Mouse (Mus musculus) midbrain, embryonic 12.5 days (tissue): Measurements from ENCODE around the gene Sptlc3. TPM values are rescaled to one million over a fixed set of nuclear protein-coding genes. Genes with fewer than 3 reads are reported as not detected.

Source experiments
- ATAC-seq: fragments of 200-750 bp; cut with Nextera tagmentation; 2 replicates; pipeline ENCODE4 v1.8.0; 2017; ENCODE audit warnings: low read depth, moderate TSS enrichment, moderate library complexity; ENCODE audit not compliant: low FRiP score
- H3K27ac ChIP-seq: fragments of 300-500 bp; sonication (generic); replicated peaks from 2 replicates; pipeline ENCODE4 v1.5.1; 2016; ENCODE audit warnings: mild to moderate bottlenecking
- H3K27me3 ChIP-seq: fragments of 300-500 bp; sonication (generic); 2 replicates; pipeline ENCODE4 v1.6.1; 2016; ENCODE audit warnings: mild to moderate bottlenecking
- H3K36me3 ChIP-seq: fragments of 300-500 bp; sonication (generic); 2 replicates; pipeline ENCODE4 v1.6.1; 2016
- H3K4me1 ChIP-seq: fragments of 300-500 bp; sonication (generic); 2 replicates; pipeline ENCODE4 v1.6.1; 2016
- H3K4me2 ChIP-seq: fragments of 300-500 bp; sonication (generic); replicated peaks from 2 replicates; pipeline ENCODE4 v1.6.1; 2016; ENCODE audit warnings: mild to moderate bottlenecking, moderate library complexity
- H3K4me3 ChIP-seq: fragments of 300-500 bp; sonication (generic); 2 replicates; pipeline ENCODE4 v1.5.1; 2016; ENCODE audit warnings: mild to moderate bottlenecking
- H3K9ac ChIP-seq: fragments of 300-500 bp; sonication (generic); replicated peaks from 2 replicates; pipeline ENCODE4 v1.6.1; 2016; ENCODE audit warnings: mild to moderate bottlenecking, moderate library complexity
- H3K9me3 ChIP-seq: fragments of 300-500 bp; sonication (generic); 2 replicates; pipeline ENCODE4 v1.6.1; 2016; ENCODE audit warnings: mild to moderate bottlenecking
- WGBS: fragments of 180-500 bp; shearing (Covaris S2); methylation state at CpG from one replicate; pipeline ENCODE4 v1.1.7; 2016; 5-methylcytosine and 5-hydroxymethylcytosine counted together
- polyA plus RNA-seq: library from polyadenylated mRNA; unstranded; fragments of >200 nt; fragmentation: Nextera tagmentation; extraction: Ambion mirVana; gene quantifications from 2 replicates; pipeline ENCODE4 v1.2.1, GENCODE M21; 2016

The Sptlc3 gene
- polyA plus RNA-seq, 1 experiment from 2014 or later, result not detected

- ATAC-seq, result 0 out of 2 replicates have a peak, but pooled peaks have one; percentile 19
- Histone ChIP-seq H3K27ac (no peak overlapping the region), H3K9ac (no peak overlapping the region), H3K4me1 (no peaks in the 10 kb centered on the region), H3K4me2 (no peak overlapping the region), H3K36me3 (no peaks in the 10 kb centered on the region), H3K9me3 (no peaks in the 10 kb centered on the region), H3K27me3 (no peaks in the 10 kb centered on the region), H3K4me3 (no peak overlapping the region)
- 15% methylated on average over 7 of the region's 7 CpGs for WGBS
These were observed 108.0 kb downstream of the Sptlc3 start for GRCm38 (mm10) chr2:139601543-139602194.

DNA sequence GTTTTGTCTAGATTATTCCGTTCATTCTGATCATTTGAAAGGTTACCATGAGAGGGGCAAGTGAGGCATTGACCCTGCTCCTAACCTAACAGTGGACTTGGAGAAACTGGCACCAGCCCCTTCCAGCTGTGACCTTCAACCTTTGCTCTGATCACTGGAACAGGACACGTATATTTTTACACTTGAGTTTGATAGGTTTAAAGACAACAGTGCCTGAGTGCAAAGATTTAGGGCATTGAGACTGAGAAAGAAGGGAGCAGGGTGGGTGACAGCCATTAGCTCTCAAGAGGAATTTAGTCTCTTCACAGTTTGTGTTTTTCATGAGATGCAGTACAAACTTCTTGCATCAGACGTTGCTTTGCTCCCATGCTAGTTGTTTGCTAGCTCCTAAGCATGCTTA is 114.5 kb downstream of the Sptlc3 start:
- H3K4me3 ChIP-seq, result no peak overlapping the region
- 0 out of 2 replicates have a peak, but pooled peaks have one; percentile 14 for ATAC-seq
- peaks cover 22% of the 10 kb centered on the region for H3K4me1 ChIP-seq
- peak overlapping the region; percentile 58 for H3K27ac ChIP-seq
- H3K9me3 ChIP-seq, result no peaks in the 10 kb centered on the region
- H3K9ac ChIP-seq, result no peak overlapping the region
- WGBS, result 23% methylated on average over 3 of the region's 3 CpGs
- no peaks in the 10 kb centered on the region for H3K36me3 ChIP-seq
- peak overlapping the region; percentile 41 for H3K4me2 ChIP-seq
- H3K27me3 ChIP-seq, result peaks cover 9% of the 10 kb centered on the region

DNA sequence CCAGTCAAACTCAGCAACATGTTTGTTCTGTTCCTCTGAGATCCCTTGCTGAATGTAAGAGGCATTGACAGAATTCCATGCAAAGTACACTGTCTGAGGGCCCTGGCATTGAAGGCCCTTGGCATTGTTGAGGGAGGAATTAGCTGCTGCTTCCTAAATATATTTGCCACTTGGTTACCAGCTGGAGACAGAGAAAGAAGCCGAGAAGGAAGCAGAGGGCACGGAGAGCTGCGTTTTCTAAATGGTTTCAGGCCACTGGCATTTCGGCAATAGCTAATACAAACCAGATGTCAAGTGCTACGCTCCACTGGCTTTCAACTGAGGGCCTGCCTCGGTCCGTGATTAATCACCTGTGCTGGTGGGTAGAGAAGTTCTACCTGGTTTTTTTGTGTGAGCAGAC is 115.1 kb downstream of the Sptlc3 start:
- Histone ChIP-seq H3K9me3 (no peaks in the 10 kb centered on the region), H3K36me3 (no peaks in the 10 kb centered on the region), H3K27me3 (peaks cover 9% of the 10 kb centered on the region), H3K4me2 (peak overlapping the region; percentile 41), H3K4me3 (no peak overlapping the region), H3K4me1 (peaks cover 22% of the 10 kb centered on the region), H3K27ac (peak overlapping the region; percentile 58; the same call in 1 of the 2 replicates), H3K9ac (no peak overlapping the region)
- peak; percentile 57 for ATAC-seq
- under 1% methylated on average over 7 of the region's 7 CpGs for WGBS

GRCm38 (mm10) chr2:139609231-139609630 is 115.5 kb downstream of the Sptlc3 start:
- H3K27me3 ChIP-seq, result peaks cover 9% of the 10 kb centered on the region
- no peak overlapping the region for H3K9ac ChIP-seq
- H3K36me3 ChIP-seq, result no peaks in the 10 kb centered on the region
- WGBS, result 18% methylated on average over 7 of the region's 7 CpGs
- H3K27ac ChIP-seq, result peak overlapping the region; percentile 58; the same call in 1 of the 2 replicates
- H3K9me3 ChIP-seq, result no peaks in the 10 kb centered on the region
- 0 out of 2 replicates have a peak, but pooled peaks have one; percentile 13 for ATAC-seq
- H3K4me2 ChIP-seq, result peak overlapping the region; percentile 41
- H3K4me3 ChIP-seq, result no peak overlapping the region
- H3K4me1 ChIP-seq, result peaks cover 22% of the 10 kb centered on the region

- H3K27me3 ChIP-seq, result peaks cover 9% of the 10 kb centered on the region
- no peaks in the 10 kb centered on the region for H3K36me3 ChIP-seq
- no peak overlapping the region for H3K9ac ChIP-seq
- peak overlapping the region; percentile 41 for H3K4me2 ChIP-seq
- peaks cover 22% of the 10 kb centered on the region for H3K4me1 ChIP-seq
- H3K9me3 ChIP-seq, result no peaks in the 10 kb centered on the region
- peak; percentile 61 for ATAC-seq
- H3K27ac ChIP-seq, result no peak overlapping the region
- no peak overlapping the region for H3K4me3 ChIP-seq
- 11% methylated on average over 8 of the region's 8 CpGs for WGBS
These were observed 116.1 kb downstream of the Sptlc3 start for GRCm38 (mm10) chr2:139609662-139610291.

GRCm38 (mm10) chr2:139612410-139613107 is 118.8 kb downstream of the Sptlc3 start:
- Histone ChIP-seq H3K27ac (no peak overlapping the region), H3K4me2 (no peak overlapping the region), H3K9ac (no peak overlapping the region), H3K27me3 (peaks cover 9% of the 10 kb centered on the region), H3K36me3 (no peaks in the 10 kb centered on the region), H3K9me3 (no peaks in the 10 kb centered on the region), H3K4me1 (peaks cover 22% of the 10 kb centered on the region), H3K4me3 (no peak overlapping the region)
- 66% methylated on average over 10 of the region's 10 CpGs for WGBS
- ATAC-seq, result no peak

GRCm38 (mm10) chr2:139626496-139626895 is 132.8 kb downstream of the Sptlc3 start:
- WGBS, result 70% methylated on average over 1 of the region's 1 CpGs
- no peaks in the 10 kb centered on the region for H3K4me1 ChIP-seq
- ATAC-seq, result no peak
- no peak overlapping the region for H3K9ac ChIP-seq
- no peaks in the 10 kb centered on the region for H3K36me3 ChIP-seq
- no peaks in the 10 kb centered on the region for H3K9me3 ChIP-seq
- H3K4me3 ChIP-seq, result no peak overlapping the region
- H3K27me3 ChIP-seq, result no peaks in the 10 kb centered on the region
- no peak overlapping the region for H3K4me2 ChIP-seq
- no peak overlapping the region for H3K27ac ChIP-seq

DNA sequence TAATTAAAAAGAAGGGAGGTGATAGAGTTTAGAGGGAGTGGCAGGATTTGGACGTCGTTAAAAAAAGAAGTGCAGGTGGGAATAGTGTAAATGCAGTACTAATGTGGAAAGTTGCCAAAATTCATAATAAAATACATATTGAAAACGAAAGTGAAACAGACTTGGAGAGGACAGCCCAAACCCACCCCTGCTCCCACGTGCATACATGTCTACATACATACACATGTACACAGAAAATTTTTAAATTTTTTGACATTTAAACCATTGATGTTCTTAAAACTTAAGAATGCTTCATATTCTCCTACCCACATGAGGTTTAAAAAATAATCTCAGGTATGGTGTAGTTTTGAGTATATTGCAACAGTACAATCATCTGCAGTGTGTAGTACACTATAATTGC is 135.0 kb downstream of the Sptlc3 start:
- Histone ChIP-seq H3K27ac (no peak overlapping the region), H3K27me3 (no peaks in the 10 kb centered on the region), H3K9me3 (no peaks in the 10 kb centered on the region), H3K36me3 (no peaks in the 10 kb centered on the region), H3K4me2 (no peak overlapping the region), H3K9ac (no peak overlapping the region), H3K4me3 (no peak overlapping the region), H3K4me1 (no peaks in the 10 kb centered on the region)
- 79% methylated on average over 4 of the region's 4 CpGs for WGBS
- ATAC-seq, result no peak

- Histone ChIP-seq H3K27me3 (no peaks in the 10 kb centered on the region), H3K36me3 (no peaks in the 10 kb centered on the region), H3K4me1 (no peaks in the 10 kb centered on the region), H3K9ac (no peak overlapping the region), H3K9me3 (no peaks in the 10 kb centered on the region), H3K4me3 (no peak overlapping the region), H3K27ac (no peak overlapping the region), H3K4me2 (no peak overlapping the region)
- WGBS, result 72% methylated on average over 3 of the region's 3 CpGs
- ATAC-seq, result no peak
These were observed 135.9 kb downstream of the Sptlc3 start for GRCm38 (mm10) chr2:139629653-139630052.

DNA sequence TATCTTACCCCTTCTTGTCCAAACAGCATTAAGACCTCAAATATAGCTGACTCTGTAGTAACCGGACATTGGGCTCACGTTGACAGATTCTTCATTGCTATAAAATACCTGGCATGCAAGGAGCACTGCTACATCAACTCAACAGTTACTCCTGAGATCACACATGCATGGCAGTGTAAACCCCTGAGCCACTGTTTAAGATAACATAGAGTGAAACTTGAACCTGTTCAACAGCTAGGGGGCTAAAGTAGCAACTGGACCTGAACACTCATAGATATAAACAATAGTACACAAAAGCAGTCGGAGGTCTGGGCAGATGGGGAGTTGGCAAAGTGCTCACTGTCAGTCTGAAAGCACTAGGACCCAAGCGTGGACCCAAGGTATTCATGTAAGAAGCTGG is 140.8 kb downstream of the Sptlc3 start:
- Histone ChIP-seq H3K27me3 (no peaks in the 10 kb centered on the region), H3K27ac (no peak overlapping the region), H3K4me3 (no peak overlapping the region), H3K9me3 (no peaks in the 10 kb centered on the region), H3K4me2 (no peak overlapping the region), H3K4me1 (no peaks in the 10 kb centered on the region), H3K9ac (no peak overlapping the region), H3K36me3 (no peaks in the 10 kb centered on the region)
- ATAC-seq, result no peak
- 84% methylated on average over 4 of the region's 4 CpGs for WGBS

GRCm38 (mm10) chr2:139637861-139638260 is 144.1 kb downstream of the Sptlc3 start:
- Histone ChIP-seq H3K4me1 (no peaks in the 10 kb centered on the region), H3K36me3 (no peaks in the 10 kb centered on the region), H3K27me3 (no peaks in the 10 kb centered on the region), H3K4me3 (no peak overlapping the region), H3K27ac (no peak overlapping the region), H3K4me2 (no peak overlapping the region), H3K9me3 (no peaks in the 10 kb centered on the region), H3K9ac (no peak overlapping the region)
- no peak for ATAC-seq
- 60% methylated on average over 2 of the region's 2 CpGs for WGBS

- no peak for ATAC-seq
- no peak overlapping the region for H3K9ac ChIP-seq
- 33% methylated on average over 7 of the region's 7 CpGs for WGBS
- no peaks in the 10 kb centered on the region for H3K9me3 ChIP-seq
- no peak overlapping the region for H3K4me3 ChIP-seq
- no peaks in the 10 kb centered on the region for H3K36me3 ChIP-seq
- no peak overlapping the region for H3K4me2 ChIP-seq
- no peak overlapping the region for H3K27ac ChIP-seq
- H3K27me3 ChIP-seq, result no peaks in the 10 kb centered on the region; the same call in 1 of the 2 replicates
- no peaks in the 10 kb centered on the region for H3K4me1 ChIP-seq
These were observed 148.2 kb downstream of the Sptlc3 start for GRCm38 (mm10) chr2:139641757-139642385.
